Mouse (Mus musculus) cerebellum, adult (tissue): Measurements from ENCODE around the gene Rbpms2.

Experiments used
- ATAC-seq: cut with Nextera tagmentation; 2 replicates; pipeline ENCODE4 v1.9.2; 2017; ENCODE audit warnings: mild to moderate bottlenecking, moderate library complexity, mixed read lengths; ENCODE audit not compliant: insufficient number of reproducible peaks, low FRiP score, low TSS enrichment

The Rbpms2 gene

GRCm38 (mm10) chr9:65613098-65613497 is 16.4 kb upstream of the Rbpms2 start:
- ATAC-seq = no peak

DNA sequence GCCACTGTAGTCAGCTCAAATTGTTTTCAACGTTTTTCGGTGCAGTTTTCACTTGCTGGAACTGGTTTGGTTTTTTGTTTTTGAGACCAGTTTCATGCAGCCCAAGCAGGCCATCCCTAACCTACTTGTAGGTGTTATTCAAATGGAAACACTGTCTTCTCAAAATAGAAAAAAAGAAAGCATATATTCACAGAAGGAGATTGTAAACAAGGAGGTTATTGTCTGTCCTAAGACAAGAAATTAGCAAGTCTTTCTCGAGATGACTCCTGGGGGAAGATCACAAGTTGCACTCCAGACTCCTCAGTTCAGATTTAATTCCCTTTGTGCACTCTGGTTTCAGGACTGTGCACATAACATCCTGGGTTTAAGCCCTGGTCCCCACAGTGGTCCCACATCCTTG is 10.1 kb upstream of the Rbpms2 start:
- no peak for ATAC-seq

GRCm38 (mm10) chr9:65621196-65621595 is 8.3 kb upstream of the Rbpms2 start:
- no peak for ATAC-seq

- no peak for ATAC-seq
Observed at GRCm38 (mm10) chr9:65621666-65622065, 7.8 kb upstream of the Rbpms2 start.

- no peak for ATAC-seq
Observed at GRCm38 (mm10) chr9:65622826-65623225, 6.6 kb upstream of the Rbpms2 start.

- ATAC-seq = no peak
Observed at GRCm38 (mm10) chr9:65624266-65624665, 5.2 kb upstream of the Rbpms2 start.

DNA sequence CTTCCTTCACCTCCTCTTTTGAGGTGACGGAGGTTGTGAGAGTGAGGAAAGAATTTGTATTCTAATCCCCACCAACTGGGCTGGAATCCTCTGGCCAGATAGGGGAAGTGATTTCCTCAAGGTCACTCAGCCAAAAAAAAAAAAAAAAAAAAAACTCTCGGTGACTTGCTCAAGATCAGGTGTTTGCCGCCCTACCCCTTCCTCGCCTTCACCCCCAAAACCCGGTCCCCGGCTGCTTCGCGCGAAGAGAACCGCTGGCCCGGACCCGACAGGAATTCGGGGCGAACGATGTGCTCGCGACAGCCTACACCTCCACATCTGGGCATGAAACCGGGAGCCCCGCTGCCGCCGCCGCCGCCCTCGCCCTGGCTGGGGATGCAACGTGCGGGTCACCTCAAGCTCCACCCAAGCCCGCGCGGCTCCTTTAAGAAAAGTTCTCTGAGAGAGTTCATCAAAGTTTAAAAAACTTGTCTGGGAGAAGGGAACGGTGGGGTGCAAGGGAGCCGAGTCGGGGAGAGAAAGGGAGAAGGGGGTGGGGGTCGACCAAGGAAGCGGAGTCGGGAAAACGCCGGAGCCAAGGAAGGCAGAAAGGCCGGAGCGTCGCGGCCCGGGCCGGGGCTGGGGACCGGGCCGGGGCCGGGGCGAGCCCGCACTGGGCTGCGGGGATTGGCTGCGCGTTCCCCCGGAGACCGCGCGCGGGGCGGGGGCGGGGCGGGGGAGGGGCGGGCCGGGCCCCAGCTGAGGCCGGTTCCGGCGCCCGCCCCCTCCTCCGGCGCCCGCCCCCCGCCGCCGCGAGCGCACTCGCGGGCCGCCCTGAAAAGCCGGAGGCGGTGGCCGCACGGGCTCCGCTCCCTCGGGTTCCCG is 551 bp downstream of the Rbpms2 start:
- ATAC-seq = no peak

- no peak for ATAC-seq
Observed at GRCm38 (mm10) chr9:65630631-65631353, 1.3 kb downstream of the Rbpms2 start.

- ATAC-seq = no peak
Observed at GRCm38 (mm10) chr9:65631354-65632021, 2.0 kb downstream of the Rbpms2 start.

- ATAC-seq = no peak
Observed at GRCm38 (mm10) chr9:65635766-65636165, 6.3 kb downstream of the Rbpms2 start.

DNA sequence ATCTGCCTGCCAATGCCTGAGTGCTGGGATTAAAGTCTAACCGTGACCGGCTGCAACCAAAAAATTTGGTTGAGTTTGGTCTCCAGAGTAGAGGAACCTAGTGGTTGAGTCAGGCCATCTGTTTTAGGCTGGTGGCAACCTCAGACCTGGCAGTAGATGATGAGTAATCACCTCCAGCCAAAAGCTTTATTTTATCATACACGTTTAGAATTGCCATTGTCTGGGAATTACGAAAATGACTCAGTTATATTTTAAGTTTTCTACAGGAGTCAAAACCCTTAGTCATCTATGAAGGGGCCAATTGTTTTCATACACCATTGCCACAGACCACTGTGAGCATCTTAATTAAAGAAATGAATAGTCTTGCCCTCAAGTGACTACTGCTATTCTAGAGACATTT is 7.5 kb downstream of the Rbpms2 start:
- ATAC-seq = no peak

DNA sequence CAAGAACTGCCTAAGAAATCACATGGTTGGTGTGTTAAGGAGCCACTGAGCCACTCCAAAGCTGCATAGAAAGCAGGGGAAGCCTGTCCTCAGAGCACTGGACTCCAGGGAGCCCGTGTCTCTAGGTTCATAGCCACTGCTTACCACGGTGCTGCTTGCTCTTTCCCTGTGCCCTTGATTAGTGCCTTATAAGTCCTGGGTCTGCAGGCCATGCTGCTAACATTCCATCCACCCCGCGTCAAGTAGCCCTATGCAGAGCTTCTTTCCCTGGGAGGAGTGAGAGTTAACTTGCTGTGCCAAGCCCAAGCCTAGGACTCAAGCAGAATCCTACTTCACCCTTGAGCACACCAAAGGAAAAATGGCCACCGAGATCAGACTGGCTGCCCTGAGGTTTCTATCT is 9.6 kb downstream of the Rbpms2 start:
- ATAC-seq = no peak

GRCm38 (mm10) chr9:65640838-65641410 is 11.5 kb downstream of the Rbpms2 start:
- no peak for ATAC-seq

DNA sequence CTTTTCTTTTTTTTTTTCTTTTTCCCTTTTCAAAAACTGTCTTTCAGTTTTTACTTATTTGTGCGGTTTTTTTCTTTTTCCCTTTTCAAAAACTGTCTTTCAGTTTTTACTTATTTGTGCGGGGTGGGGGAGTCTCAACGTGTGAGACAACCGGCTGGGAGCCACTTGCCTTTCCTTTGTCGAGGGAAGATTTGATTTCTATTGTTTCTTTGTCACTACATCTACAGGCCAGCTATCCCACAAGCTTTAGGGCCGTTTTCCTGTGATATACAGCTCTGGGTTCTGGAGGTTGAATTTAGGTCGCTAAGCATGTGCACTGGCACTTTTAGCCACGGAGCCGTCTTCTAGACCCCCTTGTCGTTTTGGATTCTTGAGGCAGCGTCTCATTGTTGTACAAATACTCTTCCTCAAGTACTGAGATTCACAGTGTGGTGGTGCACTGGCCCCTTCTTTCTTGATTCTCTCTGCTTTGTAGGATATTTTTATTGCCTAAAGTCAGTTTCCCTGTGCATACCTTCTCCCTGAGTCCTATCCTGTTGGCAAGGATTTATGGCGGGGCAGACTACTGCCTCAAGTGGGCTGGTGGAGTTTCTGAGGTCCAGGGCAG is 12.1 kb downstream of the Rbpms2 start:
- no peak for ATAC-seq

- no peak for ATAC-seq
Observed at GRCm38 (mm10) chr9:65642546-65642945, 13.1 kb downstream of the Rbpms2 start.

DNA sequence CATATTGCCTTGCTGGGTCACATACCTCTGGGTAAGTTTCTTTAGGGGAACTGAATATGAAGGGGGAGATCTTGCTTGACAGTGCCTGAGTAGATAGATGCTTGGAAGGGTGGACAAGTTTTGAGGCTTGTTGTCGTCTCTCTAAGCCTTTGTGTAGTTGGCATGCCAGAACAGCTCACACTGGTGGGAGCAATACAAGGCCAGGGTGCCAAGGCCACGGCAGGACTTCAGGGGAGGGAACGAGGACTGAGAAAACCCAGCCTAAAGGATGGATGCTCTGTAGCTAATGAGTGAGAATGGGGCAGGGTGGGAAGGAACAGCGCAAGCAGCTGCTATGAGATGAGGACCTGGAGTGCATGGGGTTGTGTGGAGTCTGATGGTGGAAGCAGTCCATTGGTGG is 15.5 kb downstream of the Rbpms2 start:
- ATAC-seq = no peak

- ATAC-seq = no peak
Observed at GRCm38 (mm10) chr9:65645984-65646383, 16.5 kb downstream of the Rbpms2 start.

- ATAC-seq = no peak
Observed at GRCm38 (mm10) chr9:65646782-65647181, 17.3 kb downstream of the Rbpms2 start.

DNA sequence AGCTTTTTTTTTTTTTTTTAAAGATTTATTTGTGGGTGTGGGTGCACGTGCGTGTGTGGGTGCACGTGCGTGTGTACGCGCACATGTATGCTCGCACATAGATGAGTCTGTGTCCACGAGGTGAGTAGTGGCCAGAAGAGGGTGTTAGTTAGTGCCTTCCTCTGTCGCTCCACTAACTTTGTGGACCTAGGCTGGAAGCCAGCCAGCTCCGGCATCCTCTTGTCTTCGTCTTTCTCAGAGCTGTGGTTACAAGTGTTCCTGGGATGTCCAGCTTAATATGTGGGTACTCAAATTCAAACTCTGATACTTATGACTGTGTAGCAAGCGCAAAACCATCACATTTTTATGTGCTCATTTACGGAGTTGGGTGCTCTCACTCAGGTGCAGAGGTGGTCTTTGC is 19.3 kb downstream of the Rbpms2 start:
- no peak for ATAC-seq

- ATAC-seq = no peak
Observed at GRCm38 (mm10) chr9:65649997-65650396, 20.5 kb downstream of the Rbpms2 start.
